Mouse (Mus musculus) regulatory T cell (primary cell): ENCODE results near the gene Ksr2.

Source experiments
- in situ Hi-C: fragments of 300-600 bp; cut with MboI, MseI; formaldehyde crosslinking; loops from one replicate; pipeline ENCODE4 v1.15.1; 2025; ENCODE audit warnings: high pct_unique_total_duplicates

The Ksr2 gene

DNA sequence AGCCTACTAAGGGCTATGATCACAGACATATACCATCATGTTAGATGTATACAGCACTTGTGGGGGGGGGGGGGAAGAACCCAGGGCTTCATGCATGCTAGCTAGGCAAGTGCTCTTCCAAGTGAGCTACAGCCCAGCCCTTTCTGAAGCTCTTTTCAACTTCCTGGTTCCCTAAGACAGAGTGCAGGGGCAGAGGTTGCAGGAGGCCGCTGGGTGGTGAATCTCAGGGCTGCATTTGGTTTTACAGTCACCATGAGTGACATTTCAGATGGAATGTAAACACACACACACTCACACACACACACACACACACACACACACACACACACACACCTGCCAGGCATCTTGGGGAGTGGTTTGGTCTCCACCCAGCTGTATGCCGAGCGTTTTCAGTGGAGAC, 67.4 kb downstream of the Ksr2 start:
- in situ Hi-C loops = no loop called here

- in situ Hi-C loops = no loop called here
These were observed 67.8 kb downstream of the Ksr2 start for GRCm38 (mm10) chr5:117481586-117481985.

DNA sequence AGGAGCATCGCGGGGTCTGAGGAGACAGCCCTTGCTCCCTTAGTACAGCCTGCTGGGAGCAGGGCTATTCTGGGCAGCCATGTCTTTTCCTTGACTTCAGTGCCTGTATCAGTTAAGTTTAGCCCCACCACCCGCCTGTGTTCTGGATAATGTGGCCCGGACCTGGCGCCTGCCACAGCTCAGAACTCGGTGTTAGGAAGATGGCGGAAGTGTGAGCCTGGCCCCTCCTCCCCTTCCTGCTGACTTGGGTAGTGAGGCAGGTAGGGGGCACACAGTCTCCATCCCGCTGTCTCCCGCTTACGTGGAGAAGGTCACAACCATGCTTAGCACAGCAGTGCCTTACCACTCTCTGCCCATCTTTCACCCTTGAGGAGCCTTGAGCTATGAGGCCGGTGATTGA, 68.2 kb downstream of the Ksr2 start:
- in situ Hi-C loops = no loop called here

- in situ Hi-C loops = no loop called here
These were observed 71.6 kb downstream of the Ksr2 start for GRCm38 (mm10) chr5:117485411-117485810.

DNA sequence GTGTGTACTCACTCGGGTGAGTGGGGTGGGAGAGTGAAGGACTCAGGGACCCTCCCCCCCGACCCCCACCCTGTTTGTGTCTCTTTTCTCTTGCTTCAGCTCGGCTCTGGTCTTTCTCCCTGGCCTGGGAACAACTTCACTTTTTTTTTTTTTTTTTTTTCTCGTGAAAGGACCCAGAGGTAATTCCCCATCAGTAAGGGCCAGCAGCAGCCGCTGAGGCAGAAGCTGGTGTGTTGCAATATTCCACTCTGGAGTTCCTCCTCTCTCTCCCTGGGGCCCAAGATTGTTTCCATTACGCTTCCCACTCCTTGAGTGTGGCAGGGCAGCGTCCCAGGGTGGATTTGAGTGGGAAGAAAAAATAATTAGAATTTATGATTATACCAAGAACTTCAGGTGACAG, 72.3 kb downstream of the Ksr2 start:
- in situ Hi-C loops = no loop called here

DNA sequence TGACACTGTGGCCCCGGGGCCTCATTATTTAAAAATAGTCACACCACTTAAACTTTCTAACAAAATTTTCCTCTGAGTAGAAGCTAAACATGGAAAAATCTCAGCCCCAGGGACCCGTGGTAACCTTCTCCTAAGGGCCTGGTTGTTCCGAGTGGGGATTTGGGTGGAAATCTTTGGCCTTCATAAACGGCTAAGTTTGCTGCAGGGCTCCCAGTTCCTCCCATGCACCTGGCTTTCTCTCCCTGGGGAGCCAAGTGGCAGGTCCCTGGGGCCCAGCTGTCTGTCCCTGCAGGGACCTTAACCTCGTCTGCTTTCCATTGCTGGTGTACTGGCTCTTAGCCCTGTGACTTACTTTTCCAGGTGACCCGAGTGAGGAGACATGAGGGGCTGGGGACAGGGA, 74.4 kb downstream of the Ksr2 start:
- in situ Hi-C loops = no loop called here

- in situ Hi-C loops = no loop called here
These were observed 75.0 kb downstream of the Ksr2 start for GRCm38 (mm10) chr5:117488670-117489325.

DNA sequence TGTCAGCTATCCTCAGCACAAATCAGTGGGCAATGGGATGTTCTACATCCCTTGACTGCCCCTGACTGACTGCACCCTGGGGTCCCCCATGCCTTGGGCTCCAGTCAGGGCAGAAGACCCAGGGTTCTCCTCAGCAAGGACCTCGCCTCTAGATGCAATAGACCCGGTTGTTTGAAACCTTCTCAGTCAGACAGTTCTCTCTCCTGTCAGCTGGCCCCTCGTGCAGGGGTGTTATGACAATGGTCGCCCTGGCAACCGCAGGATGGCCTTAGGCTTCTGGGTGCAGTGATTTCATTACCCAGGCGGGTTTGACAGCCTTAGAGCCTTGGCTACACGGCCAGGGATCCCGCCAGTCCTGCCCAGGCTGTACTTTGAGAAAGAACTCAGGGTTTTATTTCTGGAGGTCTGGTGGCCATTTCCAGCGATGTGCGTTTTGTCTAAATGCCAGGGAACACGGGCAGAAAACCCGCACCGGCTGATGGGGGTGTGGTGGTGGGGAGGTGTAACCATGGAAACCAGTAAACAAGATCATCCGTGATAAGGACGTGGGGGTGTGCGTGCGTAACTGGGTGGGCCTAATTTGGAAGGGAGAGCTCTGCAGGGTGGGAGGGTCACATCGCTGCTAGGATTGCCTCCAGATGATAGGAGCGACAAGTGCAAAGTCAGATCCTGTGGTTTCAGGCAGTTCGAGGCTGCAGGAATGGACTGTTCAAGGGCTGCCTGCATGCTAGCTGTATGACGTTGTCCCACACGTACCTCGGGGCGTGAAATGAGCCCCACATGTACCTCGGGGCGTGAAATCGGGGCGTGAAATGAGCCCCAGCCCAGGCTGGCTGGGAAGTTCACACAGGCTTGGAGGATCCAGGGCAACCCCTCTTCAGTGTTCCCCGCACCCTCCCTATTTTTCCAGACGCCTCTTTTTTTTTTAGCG, 79.4 kb downstream of the Ksr2 start:
- in situ Hi-C loops = no loop called here

DNA sequence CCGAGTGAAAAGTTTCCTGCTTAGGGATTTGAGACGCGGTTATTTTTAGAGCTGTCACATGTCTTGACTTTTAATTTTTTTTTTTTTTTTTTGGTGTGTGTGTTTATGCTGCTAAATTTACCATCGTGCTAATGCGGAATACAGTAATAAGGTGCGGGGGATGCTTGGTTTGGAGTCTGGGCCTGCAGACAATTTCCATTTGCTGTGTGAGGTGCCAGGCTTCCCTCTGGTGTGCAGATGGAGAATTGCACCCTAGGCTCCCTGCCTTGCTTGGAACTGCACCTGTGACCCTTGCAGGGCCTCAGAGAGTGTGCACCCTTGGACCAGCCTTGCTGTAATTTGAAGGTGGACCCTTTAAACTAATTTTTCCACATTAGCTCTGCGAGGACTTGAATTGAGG, 80.1 kb downstream of the Ksr2 start:
- in situ Hi-C loops = no loop called here

DNA sequence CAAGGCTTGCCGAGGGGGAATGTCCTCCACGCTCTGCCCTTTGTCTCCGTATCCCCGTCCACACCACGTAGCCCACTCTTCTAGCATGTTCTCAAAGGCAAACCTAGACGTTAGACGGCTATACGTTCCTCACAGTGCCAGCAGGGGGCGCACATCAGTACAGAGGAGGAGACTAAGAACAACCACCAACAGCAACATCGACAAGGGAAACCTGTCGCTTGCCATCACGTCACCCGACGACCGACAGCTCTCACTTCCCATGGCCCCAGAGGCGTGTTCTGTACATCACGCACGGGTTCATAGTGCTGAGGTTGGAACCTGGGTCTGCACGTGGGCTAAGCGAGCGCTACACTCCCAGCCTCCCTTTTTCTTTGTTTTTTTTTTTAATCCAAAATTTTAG, 83.3 kb downstream of the Ksr2 start:
- in situ Hi-C loops = no loop called here

DNA sequence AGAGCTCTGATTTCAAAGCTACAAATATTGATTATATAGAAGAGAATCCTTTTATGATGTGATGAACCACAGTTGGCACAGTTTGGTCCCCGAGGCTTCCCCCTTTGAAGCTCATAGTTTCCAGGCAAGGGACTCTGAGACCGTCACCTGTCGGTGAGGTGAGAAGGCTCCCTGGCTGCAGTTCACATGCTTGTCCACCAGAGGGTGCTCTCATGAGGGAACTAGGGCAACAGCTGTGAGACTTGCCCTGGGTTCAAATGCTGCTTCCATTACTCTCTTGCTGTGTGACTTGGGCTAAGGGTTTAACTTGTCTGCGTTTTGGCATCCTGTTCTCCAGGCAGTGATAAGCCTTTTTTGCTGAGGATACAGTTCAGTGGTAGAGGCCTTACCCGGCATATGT, 88.8 kb downstream of the Ksr2 start:
- in situ Hi-C loops = no loop called here

- in situ Hi-C loops = no loop called here
These were observed 90.6 kb downstream of the Ksr2 start for GRCm38 (mm10) chr5:117504431-117504830.

GRCm38 (mm10) chr5:117505204-117505603, 91.4 kb downstream of the Ksr2 start:
- in situ Hi-C loops = loop anchor here (5.0 kb wide), 2 partner anchors 332 to 427 kb away; no protein-coding TSS in a partner anchor

- in situ Hi-C loops = loop anchor here (5.0 kb wide), 2 partner anchors 332 to 427 kb away; no protein-coding TSS in a partner anchor
These were observed 92.0 kb downstream of the Ksr2 start for GRCm38 (mm10) chr5:117505769-117506168.

GRCm38 (mm10) chr5:117506406-117506805, 92.6 kb downstream of the Ksr2 start:
- in situ Hi-C loops = loop anchor here (5.0 kb wide), 2 partner anchors 331 to 426 kb away; no protein-coding TSS in a partner anchor

DNA sequence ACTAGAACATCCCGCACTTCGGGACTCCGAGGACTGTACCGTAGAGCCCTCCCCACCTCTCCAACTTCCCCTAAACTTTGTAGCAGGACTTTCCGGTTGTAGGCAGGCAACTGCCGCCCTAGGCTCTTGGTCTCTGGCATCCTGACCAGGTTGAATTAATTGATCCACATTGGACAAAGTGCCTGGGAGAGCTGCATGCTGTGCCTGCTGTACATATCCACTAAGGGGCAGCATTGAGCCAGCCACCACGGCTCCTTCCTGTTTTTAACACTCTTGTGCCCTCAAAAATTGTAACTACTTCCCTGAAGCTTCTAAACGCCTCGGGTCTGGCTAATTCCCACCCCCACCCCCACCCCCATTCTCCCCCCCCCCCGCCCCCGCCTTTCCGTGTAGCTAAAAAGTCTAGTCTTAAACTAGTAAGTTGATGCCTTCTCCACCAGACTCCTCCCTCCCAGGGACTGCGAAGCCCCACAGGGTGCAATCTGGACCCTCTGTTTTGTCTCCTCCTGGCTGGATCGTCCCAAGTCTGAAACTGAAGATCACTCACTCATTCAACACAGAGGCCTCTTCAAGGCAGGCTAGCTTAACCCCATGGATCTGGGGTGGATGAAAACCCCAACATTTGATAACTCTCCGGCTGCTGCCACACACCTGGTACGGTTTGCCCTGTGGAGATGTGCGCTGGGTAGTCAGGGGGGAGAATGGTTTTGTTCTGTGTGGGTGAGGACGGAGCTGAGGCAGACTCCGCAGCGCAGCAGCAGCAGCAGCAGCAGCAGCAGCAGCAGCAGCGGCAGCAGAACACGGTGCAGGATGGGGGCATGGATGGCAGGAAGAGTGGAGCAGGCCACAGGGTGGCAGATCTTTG, 95.9 kb downstream of the Ksr2 start:
- in situ Hi-C loops = loop anchor here (5.0 kb wide), 2 partner anchors 328 to 423 kb away; no protein-coding TSS in a partner anchor

- in situ Hi-C loops = no loop called here
These were observed 97.1 kb downstream of the Ksr2 start for GRCm38 (mm10) chr5:117510864-117511263.

GRCm38 (mm10) chr5:117515396-117515795, 101.6 kb downstream of the Ksr2 start:
- in situ Hi-C loops = no loop called here

DNA sequence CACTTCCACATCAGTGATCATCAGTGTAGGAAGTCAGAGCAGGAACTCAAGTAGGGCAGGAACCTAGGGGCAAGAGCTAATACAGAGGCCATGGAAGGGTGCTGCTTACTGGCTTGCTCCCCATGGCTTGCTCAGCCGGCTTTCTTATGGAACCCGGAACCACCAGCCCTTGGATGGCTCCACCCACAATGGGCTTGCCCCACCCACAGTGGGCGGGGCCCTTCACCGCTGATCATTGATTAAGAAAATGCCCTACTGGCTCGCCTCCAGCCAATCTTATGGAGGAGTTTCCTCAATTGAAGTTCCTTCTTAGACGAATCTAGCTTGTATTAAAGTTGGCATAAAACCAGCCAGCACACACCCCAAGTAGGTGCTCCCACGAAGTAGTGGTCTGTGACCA, 102.1 kb downstream of the Ksr2 start:
- in situ Hi-C loops = no loop called here

- in situ Hi-C loops = no loop called here
These were observed 102.8 kb downstream of the Ksr2 start for GRCm38 (mm10) chr5:117516597-117516996.

- in situ Hi-C loops = no loop called here
These were observed 106.2 kb downstream of the Ksr2 start for GRCm38 (mm10) chr5:117519858-117520495.
